Mouse (Mus musculus) G1E (cell line): Measurements from ENCODE around the gene Fam20b. TPM values are rescaled to one million over a fixed set of nuclear protein-coding genes. Genes with fewer than 3 reads are reported as not detected.

Experiments
- ATAC-seq: 2 replicates; pipeline ENCODE4 v1.8.0; 2016; ENCODE audit warnings: mild to moderate bottlenecking; ENCODE audit not compliant: insufficient number of reproducible peaks, poor library complexity, low FRiP score, severe bottlenecking; ENCODE audit errors: extremely low read depth
- DNase-seq: peaks from one replicate; pipeline ENCODE4 v3.0.0; 2012; ENCODE audit warnings: low spot score
- H3K27me3 ChIP-seq: 2 replicates; pipeline ENCODE4 v1.6.1; 2012; ENCODE audit warnings: mild to moderate bottlenecking, low read length, inconsistent platforms; ENCODE audit not compliant: insufficient read depth
- H3K36me3 ChIP-seq: replicated peaks from 2 replicates; pipeline ENCODE3; 2012; ENCODE audit warnings: mild to moderate bottlenecking, inconsistent platforms
- H3K4me1 ChIP-seq: 2 replicates; pipeline ENCODE4 v1.6.1; 2012; ENCODE audit warnings: low read depth, low read length, inconsistent platforms, mixed read lengths; ENCODE audit not compliant: insufficient read depth
- H3K4me3 ChIP-seq: 2 replicates; pipeline ENCODE4 v1.5.1; 2012; ENCODE audit warnings: low read depth, mild to moderate bottlenecking, inconsistent platforms, low read length, moderate library complexity, mixed read lengths
- H3K9me3 ChIP-seq: replicated peaks from 2 replicates; pipeline ENCODE4 v1.6.1; 2012; ENCODE audit warnings: inconsistent platforms
- CTCF ChIP-seq: IDR thresholded peaks from 2 replicates; pipeline ENCODE4 v1.5.1; 2012; ENCODE audit warnings: low read depth, low read length, inconsistent platforms, mixed read lengths
- GATA1 ChIP-seq: IDR thresholded peaks from 2 replicates; pipeline ENCODE4 v1.6.1; 2012; ENCODE audit warnings: borderline replicate concordance, low read length, inconsistent platforms, mixed read lengths
- GATA2 ChIP-seq: IDR thresholded peaks from 2 replicates; pipeline ENCODE4 v1.6.1; 2012; ENCODE audit warnings: low read depth, low read length, inconsistent platforms, borderline replicate concordance
- POLR2AphosphoS5 ChIP-seq: IDR thresholded peaks from 2 replicates; pipeline ENCODE4 v1.6.1; 2012; ENCODE audit warnings: low read depth, low read length, inconsistent platforms; ENCODE audit not compliant: insufficient replicate concordance
- TAL1 ChIP-seq: conservative IDR thresholded peaks from 2 replicates; pipeline ENCODE4 v1.6.1; 2012; ENCODE audit warnings: low read depth, low read length, inconsistent platforms, mixed read lengths
- polyA plus RNA-seq: library from polyadenylated mRNA; stranded (reverse); fragments of >175 nt; gene quantifications from 2 replicates; pipeline ENCODE4 v1.2.3, GENCODE M21; 2012
- total RNA-seq, 2 experiments: library from RNA; stranded (forward) in 1 of 2; stranded (reverse) in 1 of 2; fragments of 200-1000 nt in 1 of 2; fragments of >200 nt in 1 of 2; fragmentation: Nextera tagmentation in 1 of 2; gene quantifications; 2 replicates each; pipeline ENCODE4 v1.2.3; 2014 to 2017

Gene Fam20b
- total and polyA plus RNA-seq, 3 experiments: 11.8 to 93.5 (median 43.3) TPM

DNA sequence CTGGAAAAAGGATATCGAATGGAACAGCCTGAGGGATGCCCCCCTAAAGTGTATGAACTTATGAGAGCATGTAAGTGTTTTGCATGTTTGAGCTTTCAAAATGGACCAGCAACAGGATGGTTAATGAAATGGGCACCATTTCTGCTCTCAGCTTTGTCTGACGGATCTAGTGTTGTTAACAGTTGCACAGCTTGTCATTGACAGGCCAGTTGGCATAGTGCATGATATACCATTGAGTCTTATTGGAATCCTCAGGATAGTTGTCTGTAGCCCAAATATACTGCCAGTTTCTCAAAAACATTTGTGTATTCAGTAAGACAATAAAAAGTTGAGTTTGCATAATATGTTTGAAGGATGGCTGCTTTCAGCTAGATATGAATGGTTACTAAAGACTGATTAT lies 83.7 kb downstream of the Fam20b start:
- Histone ChIP-seq H3K36me3 (peaks cover 82% of the 10 kb centered on the region), H3K27me3 (no peaks in the 10 kb centered on the region), H3K4me3 (no peak overlapping the region), H3K4me1 (no peaks in the 10 kb centered on the region), H3K9me3 (no peaks in the 10 kb centered on the region)
- TF ChIP-seq TAL1 (no peak), GATA1 (no peak), CTCF (no peak), GATA2 (no peak), POLR2AphosphoS5 (no peak)
- DNase-seq: no peak
- ATAC-seq: no peak

GRCm38 (mm10) chr1:156633095-156633494 lies 85.8 kb downstream of the Fam20b start:
- H3K4me3 ChIP-seq: no peak overlapping the region
- TF ChIP-seq TAL1: no peak
- no peaks in the 10 kb centered on the region for H3K27me3 ChIP-seq
- H3K9me3 ChIP-seq: no peaks in the 10 kb centered on the region
- no peak for ATAC-seq
- no peaks in the 10 kb centered on the region for H3K4me1 ChIP-seq
- DNase-seq: no peak
- peaks cover 83% of the 10 kb centered on the region for H3K36me3 ChIP-seq

DNA sequence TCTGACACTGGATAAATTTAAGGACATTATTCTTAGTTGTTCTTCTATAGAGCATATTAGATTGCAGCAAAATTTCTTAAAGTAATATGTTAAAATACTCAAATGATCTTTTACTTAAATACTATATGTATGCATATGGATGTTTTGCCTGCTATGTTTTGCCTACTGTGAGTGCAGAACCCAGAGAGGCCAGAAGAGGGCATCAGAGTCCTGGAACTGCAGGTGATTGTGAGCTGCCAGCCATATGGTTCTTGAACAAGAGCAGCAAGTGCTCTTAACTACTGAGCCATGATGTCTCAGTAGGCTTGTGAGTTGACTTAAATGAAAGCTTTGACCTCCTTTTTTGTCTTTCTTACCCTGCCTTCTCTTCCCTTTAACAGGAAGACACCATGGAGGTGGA lies 87.9 kb downstream of the Fam20b start:
- no peak for DNase-seq
- Histone ChIP-seq H3K4me3 (no peak overlapping the region), H3K4me1 (no peaks in the 10 kb centered on the region), H3K9me3 (no peaks in the 10 kb centered on the region), H3K27me3 (no peaks in the 10 kb centered on the region), H3K36me3 (peaks cover 76% of the 10 kb centered on the region)
- ATAC-seq: no peak
- TF ChIP-seq GATA2 (no peak), GATA1 (no peak), POLR2AphosphoS5 (no peak), CTCF (no peak), TAL1 (no peak)

DNA sequence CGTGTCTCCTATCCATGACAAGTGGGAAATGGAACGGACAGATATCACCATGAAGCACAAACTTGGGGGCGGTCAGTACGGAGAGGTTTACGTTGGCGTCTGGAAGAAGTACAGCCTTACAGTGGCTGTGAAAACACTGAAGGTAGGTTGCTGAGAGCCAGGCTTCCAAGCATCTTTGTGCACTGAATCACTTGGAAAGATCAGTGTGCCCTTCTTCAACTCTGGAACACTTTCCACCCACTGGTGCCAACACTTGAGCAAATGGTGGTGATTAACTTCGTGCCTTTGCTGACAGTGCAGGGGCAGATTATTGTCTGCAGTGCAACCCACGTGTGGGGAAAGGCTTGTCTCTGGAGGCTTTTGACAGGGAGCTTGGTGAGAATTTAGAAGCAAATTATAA lies 88.9 kb downstream of the Fam20b start:
- Histone ChIP-seq H3K4me1 (no peaks in the 10 kb centered on the region), H3K9me3 (no peaks in the 10 kb centered on the region), H3K27me3 (no peaks in the 10 kb centered on the region), H3K4me3 (no peak overlapping the region), H3K36me3 (peaks cover 74% of the 10 kb centered on the region)
- DNase-seq: no peak
- TF ChIP-seq GATA2 (no peak), CTCF (no peak; the same call in 1 of the 2 replicates), POLR2AphosphoS5 (no peak), TAL1 (no peak)
- no peak for ATAC-seq

Other genes starting within 250 kb of the Fam20b start
- gene Soat1, start 244.8 kb downstream of the Fam20b start, total RNA-seq (2014; fragmentation: Nextera tagmentation): 209 and 257 TPM in 2 replicates
- 196 and 244 TPM in 2 replicates for gene Soat1, start 244.8 kb downstream of the Fam20b start, total RNA-seq (2017)
- 40.6 and 51.0 TPM in 2 replicates for gene Soat1, start 244.8 kb downstream of the Fam20b start, polyA plus RNA-seq
- 7.3 and 9.9 TPM in 2 replicates for gene Gm10031, start 195.1 kb downstream of the Fam20b start, total RNA-seq (2014; fragmentation: Nextera tagmentation)
- 15.7 and 17.2 TPM in 2 replicates for gene Gm10031, start 195.1 kb downstream of the Fam20b start, total RNA-seq (2017)
- 0.18 and 0.75 TPM in 2 replicates for gene Gm10031, start 195.1 kb downstream of the Fam20b start, polyA plus RNA-seq
- 13.4 and 15.2 TPM in 2 replicates for gene Abl2, start 160.3 kb downstream of the Fam20b start, total RNA-seq (2014; fragmentation: Nextera tagmentation)
- gene Abl2, start 160.3 kb downstream of the Fam20b start, total RNA-seq (2017): 8.6 and 9.7 TPM in 2 replicates
- gene Abl2, start 160.3 kb downstream of the Fam20b start, polyA plus RNA-seq: 14.7 and 18.7 TPM in 2 replicates
- 2.1 and 2.6 TPM in 2 replicates for gene Tor3a, start 44.7 kb downstream of the Fam20b start, total RNA-seq (2014; fragmentation: Nextera tagmentation)
- gene Tor3a, start 44.7 kb downstream of the Fam20b start, total RNA-seq (2017): 2.8 and 3.1 TPM in 2 replicates
- 2.5 and 4.8 TPM in 2 replicates for gene Tor3a, start 44.7 kb downstream of the Fam20b start, polyA plus RNA-seq
- gene Angptl1, start 119.5 kb upstream of the Fam20b start, total RNA-seq (2014; fragmentation: Nextera tagmentation): not detected in 2 replicates
- 0.12 and 0.22 TPM in 2 replicates for gene Angptl1, start 119.5 kb upstream of the Fam20b start, total RNA-seq (2017)
- not detected in 2 replicates for gene Angptl1, start 119.5 kb upstream of the Fam20b start, polyA plus RNA-seq
- 12.4 and 24.2 TPM in 2 replicates for gene Ralgps2, start 220.5 kb upstream of the Fam20b start, total RNA-seq (2014; fragmentation: Nextera tagmentation)
- gene Ralgps2, start 220.5 kb upstream of the Fam20b start, total RNA-seq (2017): 24.5 and 32.2 TPM in 2 replicates
- 9.3 and 9.8 TPM in 2 replicates for gene Ralgps2, start 220.5 kb upstream of the Fam20b start, polyA plus RNA-seq